8 mouse cellular contexts compared by ENCODE assay signal in the genomic region with DNA sequence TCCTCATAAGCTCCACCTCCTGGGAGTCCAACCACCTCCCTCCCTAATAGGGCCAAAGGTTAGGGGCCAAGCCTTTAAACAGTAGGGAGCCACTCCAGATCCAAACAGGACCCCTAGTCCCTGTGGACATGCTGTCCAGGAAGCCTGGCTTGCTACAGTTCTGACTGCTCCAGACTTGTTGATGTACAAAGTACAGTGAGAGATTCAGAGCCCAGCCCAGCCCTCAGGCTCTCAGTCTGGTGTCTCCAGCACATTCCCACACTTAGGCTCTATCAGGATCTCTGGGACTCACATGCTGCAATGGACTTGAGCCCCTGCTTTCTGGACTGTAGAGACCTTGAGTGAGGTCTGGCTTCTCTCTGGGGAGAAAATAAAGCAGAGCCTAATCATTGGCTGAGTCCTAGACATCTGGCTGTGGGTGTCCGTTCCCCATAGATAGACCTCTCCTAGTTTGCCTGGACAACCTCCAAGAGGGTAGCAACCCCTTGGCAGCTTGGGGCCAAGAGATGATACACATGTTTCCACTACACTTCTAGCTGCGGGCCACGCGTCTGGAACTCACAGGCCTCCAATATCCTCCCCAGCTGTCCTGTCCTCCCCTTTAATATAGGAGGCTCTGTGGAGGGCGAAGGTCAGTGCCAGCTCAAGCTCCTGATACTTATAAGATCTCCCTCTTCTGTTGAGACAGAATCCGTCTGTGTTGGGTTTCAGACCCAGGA. TPM values are rescaled to one million over a fixed set of nuclear protein-coding genes. Genes with fewer than 3 reads are reported as not detected.
DNase-seq lines count a peak whose midpoint lies in the region; ATAC-seq and TF ChIP-seq lines count a peak whose summit lies in the region.

No protein-coding gene starts in this region.

- H3K9ac ChIP-seq in heart, embryonic 14.5 days (ENCODE audit: low read length) = 0 out of 2 replicates have a peak overlapping the region, but pooled peaks have one; percentile 6
- no peak overlapping the region for H3K9ac ChIP-seq in stomach, embryonic 15.5 days
- no peak overlapping the region for H3K9ac ChIP-seq in neural tube, embryonic 15.5 days (replicated peaks)

- peaks cover 42 to 45% of the 10 kb centered on the region in 2 experiments for H3K4me1 ChIP-seq in heart, embryonic 14.5 days (ENCODE audit: control insufficient read depth in 2 of 2, insufficient read depth in 2 of 2, low read length in 2 of 2)
- H3K4me1 ChIP-seq in stomach, embryonic 15.5 days = peaks cover 41% of the 10 kb centered on the region
- H3K4me1 ChIP-seq in neural tube, embryonic 15.5 days = peaks cover 26% of the 10 kb centered on the region

- 37% methylated on average over 6 of the region's 6 CpGs for WGBS in heart, embryonic 14.5 days
- 66% methylated on average over 6 of the region's 6 CpGs for WGBS in stomach, embryonic 15.5 days
- WGBS in neural tube, embryonic 15.5 days = 95% methylated on average over 6 of the region's 6 CpGs

- H3K4me2 ChIP-seq in heart, embryonic 14.5 days (ENCODE audit: low read length) = peak overlapping the region; percentile 37
- no peak overlapping the region for H3K4me2 ChIP-seq in stomach, embryonic 15.5 days
- H3K4me2 ChIP-seq in neural tube, embryonic 15.5 days = no peak overlapping the region

- peak; percentile 14; the same call in 1 of the 2 replicates for ATAC-seq in heart, embryonic 14.5 days (ENCODE audit: insufficient number of reproducible peaks, insufficient read depth, low FRiP score, low read depth)
- ATAC-seq in stomach, embryonic 15.5 days (ENCODE audit: insufficient read depth, low FRiP score, low read depth) = no peak
- ATAC-seq in neural tube, embryonic 15.5 days (ENCODE audit: low FRiP score) = no peak

- H3K4me3 ChIP-seq in layer of hippocampus, adult 2 months = no peak overlapping the region
- H3K4me3 ChIP-seq in heart, embryonic 14.5 days (ENCODE audit: control insufficient read depth in 1 of 2, insufficient read depth in 1 of 2, low read depth in 1 of 2, low read length in 2 of 2) = no peak overlapping the region
- no peak overlapping the region for H3K4me3 ChIP-seq in stomach, embryonic 15.5 days (replicated peaks)
- H3K4me3 ChIP-seq in neural tube, embryonic 15.5 days (replicated peaks) = no peak overlapping the region

- no peak for TF ChIP-seq CTCF in layer of hippocampus, adult 2 months (conservative IDR thresholded peaks at IDR 0.05)

- peak overlapping the region; percentile 71 for H3K27ac ChIP-seq in layer of hippocampus, adult 2 months
- peak overlapping the region; percentile 74 to 94 for H3K27ac ChIP-seq in heart, embryonic 14.5 days (replicated peaks in 1 of 2; ENCODE audit: control insufficient read depth in 1 of 2, insufficient read depth in 1 of 2, low read depth in 2 of 2, low read length in 2 of 2)
- H3K27ac ChIP-seq in stomach, embryonic 15.5 days = peak overlapping the region; percentile 68
- no peak overlapping the region for H3K27ac ChIP-seq in neural tube, embryonic 15.5 days (replicated peaks)

- peaks cover 29% of the 10 kb centered on the region for H3K36me3 ChIP-seq in heart, embryonic 14.5 days (ENCODE audit: control insufficient read depth, insufficient read depth, low read length)
- peaks cover 24% of the 10 kb centered on the region for H3K36me3 ChIP-seq in stomach, embryonic 15.5 days
- peaks cover 25% of the 10 kb centered on the region for H3K36me3 ChIP-seq in neural tube, embryonic 15.5 days

- no peaks in the 10 kb centered on the region for H3K9me3 ChIP-seq in heart, embryonic 14.5 days (ENCODE audit: control insufficient read depth, low read length)
- no peaks in the 10 kb centered on the region for H3K9me3 ChIP-seq in stomach, embryonic 15.5 days
- H3K9me3 ChIP-seq in neural tube, embryonic 15.5 days (replicated peaks) = no peaks in the 10 kb centered on the region

- H3K27me3 ChIP-seq in heart, embryonic 14.5 days (ENCODE audit: control insufficient read depth, insufficient read depth, low read length) = no peaks in the 10 kb centered on the region
- no peaks in the 10 kb centered on the region for H3K27me3 ChIP-seq in stomach, embryonic 15.5 days (replicated peaks)
- H3K27me3 ChIP-seq in neural tube, embryonic 15.5 days (replicated peaks) = no peaks in the 10 kb centered on the region

- no peak for DNase-seq in layer of hippocampus, adult 2 months (ENCODE audit: low spot score in 2 of 2)
- no peak for DNase-seq in layer of hippocampus, adult 9-11 months
- DNase-seq in kidney, postnatal 4 days = peak; percentile 34 to 58
- no peak for DNase-seq in layer of hippocampus, adult 8-10 months (ENCODE audit: low spot score in 2 of 2)
- DNase-seq in urinary bladder, adult 2 months (ENCODE audit: low spot score) = no peak

RNA-seq across cellular contexts. Expression of a gene that starts 6.2 kb away (rescaled TPM):
- total RNA-seq in layer of hippocampus, adult 2 months (2021) = 10 to 100 TPM; 29.9 to 37.9 TPM
- 42.3 and 47.1 TPM in 2 replicates for polyA plus RNA-seq in heart, embryonic 14.5 days (2014; fragmentation: Nextera tagmentation; extraction: Ambion mirVana)
- 68.7 and 74.8 TPM in 2 replicates for polyA plus RNA-seq in stomach, embryonic 15.5 days (2015; fragmentation: Nextera tagmentation; extraction: Ambion mirVana)
- 10 to 100 TPM; 32.4 to 44.2 (median 38.4) TPM for total RNA-seq in layer of hippocampus, adult 8-10 months (2022)
- 66.8 and 78.7 TPM in 2 replicates for polyA plus RNA-seq in neural tube, embryonic 15.5 days (2015; fragmentation: Nextera tagmentation; extraction: Ambion mirVana)
- 11.7 and 12.4 TPM in 2 replicates for polyA plus RNA-seq in urinary bladder, adult 2 months (2012; rRNA removed)

RNA-seq across cellular contexts. Expression of a gene that starts 48.7 kb away (rescaled TPM):
- 10 to 100 TPM; 21.4 to 26.5 TPM for total RNA-seq in layer of hippocampus, adult 2 months (2021)
- polyA plus RNA-seq in heart, embryonic 14.5 days (2014; fragmentation: Nextera tagmentation; extraction: Ambion mirVana) = 46.3 and 53.1 TPM in 2 replicates
- polyA plus RNA-seq in stomach, embryonic 15.5 days (2015; fragmentation: Nextera tagmentation; extraction: Ambion mirVana) = 124 and 125 TPM in 2 replicates
- 10 to 100 TPM; 15.0 to 35.2 (median 26.0) TPM for total RNA-seq in layer of hippocampus, adult 8-10 months (2022)
- 63.8 and 71.3 TPM in 2 replicates for polyA plus RNA-seq in neural tube, embryonic 15.5 days (2015; fragmentation: Nextera tagmentation; extraction: Ambion mirVana)
- polyA plus RNA-seq in urinary bladder, adult 2 months (2012; rRNA removed) = 31.0 and 36.2 TPM in 2 replicates

RNA-seq across cellular contexts. Expression of a gene that starts 49.1 kb away (rescaled TPM):
- total RNA-seq in layer of hippocampus, adult 2 months (2021) = 10 to 100 TPM; 10.1 to 13.3 TPM
- 9.9 and 10.9 TPM in 2 replicates for polyA plus RNA-seq in heart, embryonic 14.5 days (2014; fragmentation: Nextera tagmentation; extraction: Ambion mirVana)
- 11.6 and 13.4 TPM in 2 replicates for polyA plus RNA-seq in stomach, embryonic 15.5 days (2015; fragmentation: Nextera tagmentation; extraction: Ambion mirVana)
- 10 to 100 TPM; 11.3 to 16.7 (median 14.3) TPM for total RNA-seq in layer of hippocampus, adult 8-10 months (2022)
- polyA plus RNA-seq in neural tube, embryonic 15.5 days (2015; fragmentation: Nextera tagmentation; extraction: Ambion mirVana) = 8.3 and 9.4 TPM in 2 replicates
- 16.3 TPM in 2 replicates for polyA plus RNA-seq in urinary bladder, adult 2 months (2012; rRNA removed)

Comparison
In these comparisons a context has a peak if more than half of its experiments do, and no peak if none do; other contexts are left out.
1. DNase-seq: peak in kidney, postnatal 4 days (2 of 2); none in layer of hippocampus, adult 2 months (0 of 2), layer of hippocampus, adult 9-11 months (single experiment), layer of hippocampus, adult 8-10 months (0 of 2) and urinary bladder, adult 2 months (single experiment).